Mouse (Mus musculus) midbrain, embryonic 12.5 days (tissue): Measurements from ENCODE around the gene Prss36. TPM values are rescaled to one million over a fixed set of nuclear protein-coding genes. Genes with fewer than 3 reads are reported as not detected.

Experiments
- polyA plus RNA-seq: library from polyadenylated mRNA; unstranded; fragments of >200 nt; fragmentation: Nextera tagmentation; extraction: Ambion mirVana; gene quantifications from 2 replicates; pipeline ENCODE4 v1.2.1, GENCODE M21; 2016

Prss36 gene
- polyA plus RNA-seq, 1 experiment from 2014 or later: 10.4 TPM

Other genes with a start within 250 kb of the Prss36 start
- gene Bcl7c, start 237.8 kb downstream of the Prss36 start, polyA plus RNA-seq: 79.0 and 79.2 TPM in 2 replicates
- 5.5 and 5.8 TPM in 2 replicates for gene Ctf1, start 234.0 kb downstream of the Prss36 start, polyA plus RNA-seq
- 0.13 and 0.21 TPM in 2 replicates for gene Ctf2, start 214.6 kb downstream of the Prss36 start, polyA plus RNA-seq
- gene Fbxl19, start 202.2 kb downstream of the Prss36 start, polyA plus RNA-seq: 10.7 and 11.1 TPM in 2 replicates
- 6.2 and 8.1 TPM in 2 replicates for gene Orai3, start 176.9 kb downstream of the Prss36 start, polyA plus RNA-seq
- 22.9 and 23.7 TPM in 2 replicates for gene Setd1a, start 170.1 kb downstream of the Prss36 start, polyA plus RNA-seq
- not detected in 2 replicates for gene Gm49388, start 161.1 kb downstream of the Prss36 start, polyA plus RNA-seq
- 8.1 and 8.3 TPM in 2 replicates for gene Hsd3b7, start 146.1 kb downstream of the Prss36 start, polyA plus RNA-seq
- 20.1 and 21.5 TPM in 2 replicates for gene Stx4a, start 122.4 kb downstream of the Prss36 start, polyA plus RNA-seq
- gene Stx1b, start 122.2 kb downstream of the Prss36 start, polyA plus RNA-seq: 16.3 and 19.9 TPM in 2 replicates
- gene Zfp646, start 70.5 kb downstream of the Prss36 start, polyA plus RNA-seq: 22.5 and 24.6 TPM in 2 replicates
- 39.0 and 39.2 TPM in 2 replicates for gene Zfp668, start 69.9 kb downstream of the Prss36 start, polyA plus RNA-seq
- 0.77 and 0.79 TPM in 2 replicates for gene Prss53, start 55.8 kb downstream of the Prss36 start, polyA plus RNA-seq
- gene Gm21974, start 51.3 kb downstream of the Prss36 start, polyA plus RNA-seq: not detected in 2 replicates
- gene Vkorc1, start 51.1 kb downstream of the Prss36 start, polyA plus RNA-seq: 42.7 and 54.4 TPM in 2 replicates
- gene Bckdk, start 42.6 kb downstream of the Prss36 start, polyA plus RNA-seq: 83.7 and 85.5 TPM in 2 replicates
- gene Kat8, start 34.2 kb downstream of the Prss36 start, polyA plus RNA-seq: 54.4 and 55.2 TPM in 2 replicates
- gene Prss8, start 16.6 kb downstream of the Prss36 start, polyA plus RNA-seq: 0.43 and 1.3 TPM in 2 replicates
- 518 and 540 TPM in 2 replicates for gene Fus, start 20.7 kb upstream of the Prss36 start, polyA plus RNA-seq
- 8.0 and 9.1 TPM in 2 replicates for gene Pycard, start 47.1 kb upstream of the Prss36 start, polyA plus RNA-seq
- gene Trim72, start 57.2 kb upstream of the Prss36 start, polyA plus RNA-seq: not detected in 2 replicates
- 0.42 and 1.0 TPM in 2 replicates for gene Itgam, start 115.9 kb upstream of the Prss36 start, polyA plus RNA-seq
- gene Gm49368, start 116.0 kb upstream of the Prss36 start, polyA plus RNA-seq: not detected in 2 replicates
- 0.05 TPM in 1 of 2 replicates, not detected in the other for gene Itgax, start 182.8 kb upstream of the Prss36 start, polyA plus RNA-seq
- gene Itgad, start 207.7 kb upstream of the Prss36 start, polyA plus RNA-seq: not detected in 2 replicates